Mouse (Mus musculus): ENCODE measurements around the gene Moxd1.

GRCm38 (mm10) chr10:24251631-24252030 is 28.3 kb downstream of the Moxd1 start:
- TF ChIP-seq GATA1 (IDR thresholded peaks at IDR 0.05; ENCODE audit: borderline replicate concordance, low read length) = no peak
- TF ChIP-seq FLI1 (IDR thresholded peaks at IDR 0.05; ENCODE audit: low read length) = no peak

Data from megakaryocyte, embryonic 14.5 days (primary cell).